Mouse (Mus musculus) embryonic fibroblast, embryonic 13.5 days (primary cell): Measurements from ENCODE around the gene Slc25a21. TPM values are rescaled to one million over a fixed set of nuclear protein-coding genes. Genes with fewer than 3 reads are reported as not detected.
A peak's percentile ranks its signal among the peaks of the same experiment; 100 is the strongest.

Source experiments
- H3K27ac ChIP-seq: 2 replicates; pipeline ENCODE4 v1.5.1; 2012; ENCODE audit warnings: low read length, control low read depth, inconsistent platforms; ENCODE audit not compliant: insufficient read depth
- H3K4me1 ChIP-seq: 2 replicates; pipeline ENCODE4 v1.6.1; 2011; ENCODE audit warnings: low read length; ENCODE audit not compliant: control insufficient read depth, insufficient read depth
- H3K4me3 ChIP-seq: 2 replicates; pipeline ENCODE4 v1.5.1; 2011; ENCODE audit warnings: mild to moderate bottlenecking, control low read depth, low read length; ENCODE audit not compliant: insufficient read depth
- CTCF ChIP-seq: IDR thresholded peaks from 2 replicates; pipeline ENCODE4 v1.5.1; 2011; ENCODE audit warnings: mild to moderate bottlenecking, control low read depth, low read length, moderate library complexity, borderline replicate concordance; ENCODE audit not compliant: insufficient read depth
- POLR2A ChIP-seq: IDR thresholded peaks from 2 replicates; pipeline ENCODE4 v1.6.1; 2011; ENCODE audit warnings: low read depth, mild to moderate bottlenecking, control low read depth, low read length, moderate library complexity
- polyA plus RNA-seq: library from polyadenylated mRNA; stranded (reverse); fragments of >200 nt; gene quantifications from 2 replicates; pipeline ENCODE4 v1.2.4, GENCODE M21; 2011; ENCODE audit warnings: low read depth; ENCODE audit not compliant: missing spikeins, insufficient read length

The Slc25a21 gene
- polyA plus RNA-seq, 1 experiment, result 0.19 TPM

DNA sequence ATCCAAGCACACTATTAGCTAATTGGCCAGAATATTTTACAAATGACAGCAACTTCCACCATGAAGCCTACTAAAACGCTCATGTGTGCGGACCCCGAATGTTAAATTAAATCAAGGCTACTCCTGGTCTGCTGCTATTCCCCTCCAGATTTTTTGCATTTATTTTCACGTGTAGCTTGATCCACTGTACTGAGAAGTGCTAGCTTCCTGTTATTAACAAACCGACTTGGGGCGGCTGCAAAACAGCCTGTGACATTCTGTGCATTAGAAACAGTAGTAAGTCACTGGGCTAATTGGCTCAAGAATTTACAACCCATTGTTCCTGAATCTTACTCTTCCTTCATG, 478.6 kb downstream of the Slc25a21 start:
- TF ChIP-seq CTCF (no peak), POLR2A (no peak)
- Histone ChIP-seq H3K27ac (no peak overlapping the region), H3K4me1 (no peaks in the 10 kb centered on the region), H3K4me3 (no peak overlapping the region)

DNA sequence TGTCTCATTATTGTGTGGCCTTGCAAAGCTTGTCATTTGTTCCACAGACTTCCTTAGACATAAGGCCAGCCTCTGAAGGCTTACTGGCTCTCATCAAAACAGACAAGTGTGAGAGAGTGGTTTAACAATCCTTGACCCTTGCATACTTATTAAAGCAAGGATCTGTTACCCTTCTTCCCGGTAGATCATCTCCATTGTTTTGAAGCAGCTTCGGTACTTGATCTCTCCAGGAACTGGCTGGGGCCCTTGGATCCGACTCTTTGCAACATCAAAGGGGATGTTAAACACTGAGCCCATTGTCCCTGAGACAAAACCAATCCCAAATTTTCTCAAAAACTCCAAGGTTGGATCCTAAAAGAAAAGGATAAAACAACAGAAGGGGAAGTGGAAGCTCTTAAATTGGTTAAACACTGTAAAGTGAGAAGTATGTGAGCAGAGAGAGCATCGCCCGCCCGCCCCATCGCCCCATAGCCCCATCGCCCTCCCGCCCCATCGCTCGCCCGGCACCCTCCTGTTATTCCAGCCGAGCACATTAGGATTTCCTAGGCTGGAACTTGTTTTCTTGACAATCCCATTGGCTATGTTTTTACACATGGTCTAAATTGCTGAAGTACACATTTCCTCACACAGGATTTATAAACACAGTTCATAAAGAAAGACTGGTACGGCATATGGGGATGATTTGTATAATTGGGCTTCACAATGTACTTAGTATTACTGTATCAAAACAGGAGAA, 479.1 kb downstream of the Slc25a21 start:
- no peak overlapping the region for H3K4me3 ChIP-seq
- H3K4me1 ChIP-seq, result no peaks in the 10 kb centered on the region
- no peak overlapping the region for H3K27ac ChIP-seq
- TF ChIP-seq POLR2A (no peak), CTCF (no peak)

DNA sequence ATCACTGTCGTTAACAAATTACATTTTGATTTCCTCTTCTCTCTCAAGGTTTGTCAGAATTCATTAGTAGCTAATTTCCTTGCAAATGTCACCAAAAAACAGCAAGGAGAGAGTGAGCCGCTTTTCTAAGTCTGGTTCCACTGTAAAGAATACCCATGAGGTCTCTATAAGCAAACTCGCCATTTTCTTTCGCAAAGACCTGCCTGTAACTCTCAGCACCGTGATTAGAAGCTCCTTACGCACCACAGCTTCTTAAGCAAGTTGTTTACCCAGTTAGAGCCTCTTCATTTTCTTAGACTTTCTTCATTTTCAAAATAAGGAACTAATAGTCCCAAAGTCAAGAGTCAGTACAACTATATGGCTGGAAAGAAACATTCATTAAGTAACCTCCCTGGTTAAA, 496.3 kb downstream of the Slc25a21 start:
- Histone ChIP-seq H3K4me1 (no peaks in the 10 kb centered on the region), H3K4me3 (no peak overlapping the region), H3K27ac (no peak overlapping the region)
- TF ChIP-seq CTCF (no peak), POLR2A (no peak)

DNA sequence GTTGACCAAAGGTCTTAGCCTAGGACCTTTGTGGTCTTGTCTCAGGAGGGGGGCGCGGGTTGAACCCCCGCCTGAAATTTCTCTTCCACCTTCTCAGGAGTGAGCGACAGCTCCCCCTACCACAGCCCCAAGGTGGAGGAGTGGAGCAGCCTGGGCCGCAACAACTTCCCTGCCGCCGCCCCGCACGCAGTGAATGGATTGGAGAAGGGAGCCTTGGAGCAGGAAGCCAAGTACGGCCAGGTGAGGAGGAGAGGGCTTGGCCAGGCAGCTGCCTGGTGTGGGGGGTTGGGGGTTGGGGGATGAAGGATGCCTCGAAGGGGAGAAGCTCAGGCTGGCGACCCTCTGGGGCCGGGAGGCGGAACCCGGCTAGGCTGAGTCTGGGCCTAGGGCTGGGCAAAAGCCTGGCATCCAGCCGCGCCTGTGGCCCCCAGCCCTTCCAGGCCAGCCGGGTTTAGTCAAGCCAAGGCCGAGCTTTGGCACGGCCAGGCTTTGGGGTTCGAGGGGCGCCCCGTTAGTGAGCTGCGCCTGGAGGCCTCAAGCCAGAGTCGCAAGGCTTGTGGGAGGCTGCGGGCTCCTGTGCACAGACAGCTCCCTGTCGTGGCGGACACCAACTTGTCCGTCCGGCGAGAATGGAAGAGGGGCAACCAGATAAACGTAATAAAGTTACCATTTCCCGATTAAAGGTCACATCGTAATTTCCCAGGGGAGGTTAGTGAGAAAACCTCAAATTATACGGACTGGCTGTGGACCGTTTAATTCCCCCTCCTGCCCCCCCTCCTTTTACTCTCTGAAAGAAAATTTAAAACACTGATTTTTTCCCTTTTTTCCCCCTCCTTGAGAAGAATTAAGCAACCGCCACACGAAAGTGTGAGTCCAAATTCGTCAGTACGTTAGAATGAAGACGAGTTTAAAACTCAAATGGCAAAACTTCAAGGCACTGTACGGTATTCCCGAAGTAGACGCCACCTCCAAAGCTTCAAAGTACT, 497.1 kb downstream of the Slc25a21 start:
- Histone ChIP-seq H3K27ac (no peak overlapping the region), H3K4me3 (no peak overlapping the region), H3K4me1 (no peaks in the 10 kb centered on the region)
- no peak for TF ChIP-seq POLR2A
- TF ChIP-seq CTCF, result no peak

DNA sequence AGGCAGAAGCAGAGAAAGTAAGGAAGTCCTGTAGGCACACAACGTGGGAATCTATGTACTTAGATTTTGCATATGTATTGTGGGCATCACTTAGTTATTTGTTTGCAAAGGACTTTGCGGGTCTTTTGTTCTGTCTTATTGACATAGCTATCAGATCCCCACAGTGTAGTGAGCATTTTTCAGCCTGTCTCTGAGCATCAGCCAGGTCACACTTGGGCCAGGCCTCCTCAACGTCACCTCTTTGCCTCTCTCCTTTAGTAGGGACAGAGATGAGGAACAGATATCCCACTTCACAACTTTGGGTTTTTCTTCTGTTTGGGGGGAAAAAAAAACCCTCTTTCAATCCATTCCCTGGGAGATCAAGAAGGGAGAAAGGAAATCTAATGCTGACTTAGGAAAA, 497.9 kb downstream of the Slc25a21 start:
- TF ChIP-seq POLR2A (no peak), CTCF (no peak)
- no peak overlapping the region for H3K27ac ChIP-seq
- no peak overlapping the region for H3K4me3 ChIP-seq

DNA sequence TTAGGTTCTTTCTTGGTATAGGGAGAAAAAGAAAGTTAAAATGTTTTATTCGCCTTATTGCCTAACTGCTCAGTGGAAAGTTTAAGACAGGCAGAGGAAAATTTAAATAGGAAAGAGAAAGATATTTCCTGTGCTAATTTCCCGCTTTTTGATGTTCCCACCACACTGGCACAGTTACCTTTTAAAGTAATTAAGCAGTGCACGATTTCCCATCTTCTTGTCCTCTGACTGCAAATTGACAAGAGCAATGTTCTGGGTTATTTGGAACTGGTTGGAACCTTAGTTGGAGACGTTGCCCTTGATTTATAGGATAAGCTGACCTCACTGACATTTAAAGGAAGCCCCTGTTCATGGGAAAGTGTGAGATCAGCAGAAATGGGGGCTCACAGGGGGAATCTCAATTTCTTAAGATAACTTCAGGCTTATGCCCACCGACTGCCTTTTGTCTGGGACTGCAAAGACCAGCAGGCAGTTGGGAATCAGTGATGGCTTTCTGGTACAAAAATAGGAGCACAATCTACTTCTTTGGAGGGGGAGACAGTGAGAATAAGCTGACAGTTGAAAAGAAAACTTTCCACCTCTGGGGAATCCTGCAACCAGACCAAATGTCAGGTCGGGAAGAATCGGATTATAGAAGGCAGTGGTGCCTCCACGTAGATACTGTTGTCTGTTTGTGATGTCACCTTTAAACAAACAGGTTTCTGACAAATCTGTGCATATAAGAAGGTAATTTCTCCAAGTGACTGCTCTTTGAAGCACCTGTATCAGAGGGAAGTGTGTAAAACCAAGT, 498.9 kb downstream of the Slc25a21 start:
- TF ChIP-seq POLR2A (no peak), CTCF (no peak)
- peak overlapping the region; percentile 40 for H3K4me3 ChIP-seq
- no peak overlapping the region for H3K27ac ChIP-seq
- H3K4me1 ChIP-seq, result no peaks in the 10 kb centered on the region

More for the DNA sequence above, 497.9 kb downstream of the Slc25a21 start:
- H3K4me1 ChIP-seq, result no peaks in the 10 kb centered on the region

DNA sequence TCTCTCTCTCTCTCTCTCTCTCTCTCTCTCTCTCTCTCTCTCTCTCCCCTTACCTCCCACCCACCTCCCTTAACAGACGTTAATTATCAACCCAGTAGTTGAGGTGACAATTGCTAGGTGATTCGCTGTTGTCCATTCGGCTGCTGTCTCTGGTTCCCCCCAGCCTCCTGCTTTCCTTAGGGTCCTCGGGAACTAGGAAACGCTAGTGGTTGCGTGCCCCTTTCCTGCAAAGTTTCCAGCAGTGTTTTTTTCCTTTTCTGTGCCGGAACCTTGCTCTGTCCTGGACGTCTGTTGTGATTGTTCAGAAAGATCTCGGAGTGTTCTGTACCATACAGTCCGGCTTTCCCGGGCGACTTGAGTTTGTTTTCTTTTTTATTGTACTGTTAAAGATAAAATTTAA, 499.5 kb downstream of the Slc25a21 start:
- peak overlapping the region; percentile 60 for H3K4me3 ChIP-seq

DNA sequence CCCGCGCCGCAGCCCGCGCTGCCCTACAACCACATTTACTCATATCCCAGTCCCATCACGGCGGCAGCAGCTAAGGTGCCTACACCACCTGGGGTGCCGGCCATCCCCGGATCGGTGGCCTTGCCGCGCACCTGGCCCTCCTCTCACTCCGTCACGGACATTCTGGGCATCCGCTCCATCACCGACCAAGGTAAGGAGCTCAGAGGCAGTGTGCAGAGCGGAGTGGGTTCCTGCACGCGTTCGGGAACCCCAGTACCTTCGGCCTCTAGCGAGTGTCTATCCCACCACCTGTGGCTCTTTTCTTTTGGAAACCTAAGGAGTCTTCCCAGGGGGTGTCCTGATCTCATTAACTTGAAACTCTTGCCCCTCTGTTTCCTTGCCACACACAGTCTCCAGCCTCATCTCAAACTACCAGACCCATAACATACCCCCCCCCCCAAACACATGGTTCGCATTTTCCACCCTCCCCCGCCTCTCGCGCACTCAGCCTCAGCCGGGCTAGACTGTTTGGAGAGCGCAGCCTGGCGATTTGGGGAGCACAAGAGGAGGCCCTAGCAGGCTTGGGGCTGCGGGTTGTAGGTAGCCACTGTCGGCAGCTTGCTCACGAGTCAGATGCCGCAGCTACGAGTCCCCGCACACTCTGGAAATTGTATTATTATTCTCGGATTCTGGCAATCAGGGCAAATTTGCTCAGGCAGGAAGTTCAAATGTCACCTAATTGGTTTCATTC, 500.1 kb downstream of the Slc25a21 start:
- Histone ChIP-seq H3K4me1 (no peaks in the 10 kb centered on the region), H3K4me3 (peak overlapping the region; percentile 60), H3K27ac (no peak overlapping the region)
- TF ChIP-seq POLR2A, result no peak
- TF ChIP-seq CTCF, result no peak

More for the DNA sequence above, 499.5 kb downstream of the Slc25a21 start:
- Histone ChIP-seq H3K4me1 (no peaks in the 10 kb centered on the region), H3K27ac (no peak overlapping the region)
- TF ChIP-seq POLR2A (no peak), CTCF (no peak)
